Mouse (Mus musculus): ENCODE results near the gene Tph1. TPM values are rescaled to one million over a fixed set of nuclear protein-coding genes. Genes with fewer than 3 reads are reported as not detected.
"Not testable (repeated sequence)": the region's sequence is repeated elsewhere in the genome, so short reads cannot be mapped to it uniquely, and the experiment has no call there.

Gene Tph1
- polyA plus RNA-seq, 1 experiment from 2014 or later: 0.76 TPM

DNA sequence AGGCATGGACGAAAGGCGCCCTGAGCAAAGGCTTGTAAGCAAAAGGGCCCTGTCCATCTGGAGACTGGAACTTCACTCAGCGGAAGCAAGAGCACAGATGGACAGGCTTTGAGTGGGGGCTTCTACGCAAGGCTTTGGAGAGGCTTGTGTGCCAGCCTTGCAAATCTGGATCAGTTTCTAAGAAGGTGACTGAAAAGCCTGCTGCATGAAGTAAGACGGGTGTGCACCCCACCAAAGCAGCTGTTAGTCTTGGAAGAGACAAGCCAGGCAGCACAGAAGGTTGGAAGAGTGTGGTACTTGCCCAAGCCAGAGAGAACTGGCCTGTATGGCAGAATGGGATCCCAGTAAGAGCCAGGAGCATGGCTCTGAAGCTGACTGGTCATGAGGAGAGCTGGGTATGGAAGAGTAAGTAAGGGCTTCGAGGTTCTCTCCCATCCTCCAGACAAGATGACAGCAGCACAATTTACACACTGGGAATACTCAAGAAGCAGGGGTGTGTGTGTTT lies 28.2 kb upstream of the Tph1 start:
- H3K4me1 ChIP-seq (ENCODE audit: control insufficient read depth, insufficient read depth, low read length): no peaks in the 10 kb centered on the region
- ATAC-seq (ENCODE audit: insufficient read depth, low FRiP score, low TSS enrichment): no peak
- no peak overlapping the region for H3K9ac ChIP-seq (ENCODE audit: low read length)
- no peak for DNase-seq (ENCODE audit: low spot score)
- 93% methylated on average over 6 of the region's 6 CpGs for WGBS
- no peaks in the 10 kb centered on the region for H3K27me3 ChIP-seq (ENCODE audit: control insufficient read depth, insufficient read depth, low read length)
- H3K4me2 ChIP-seq (ENCODE audit: low read depth): no peak overlapping the region
- no peak overlapping the region for H3K4me3 ChIP-seq (ENCODE audit: low read depth, low read length)
- H3K9me3 ChIP-seq (ENCODE audit: control insufficient read depth, low read length): no peaks in the 10 kb centered on the region
- peaks cover 22% of the 10 kb centered on the region for H3K36me3 ChIP-seq (ENCODE audit: control insufficient read depth, insufficient read depth, low read length)
- no peak overlapping the region for H3K27ac ChIP-seq (ENCODE audit: low read depth, low read length)

DNA sequence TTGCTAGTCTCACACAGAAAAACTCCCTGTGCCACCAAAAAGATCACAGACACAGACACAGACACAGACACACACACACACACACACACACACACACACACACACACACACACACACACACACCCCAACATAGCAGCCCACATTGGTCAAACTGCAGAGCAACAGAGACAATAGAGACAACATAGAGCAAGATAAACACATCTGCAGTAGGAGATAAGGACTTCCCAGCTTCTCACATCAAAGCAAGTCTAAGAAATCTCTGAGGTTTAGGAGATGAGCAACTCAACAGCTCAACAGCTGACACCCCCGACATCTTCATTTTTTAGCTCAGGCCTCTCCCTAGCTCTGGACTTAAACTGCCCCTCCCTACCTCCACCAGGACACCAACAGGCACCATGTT lies 24.4 kb upstream of the Tph1 start:
- Histone ChIP-seq H3K4me3 (ENCODE audit: low read depth, low read length) (no peak overlapping the region), H3K36me3 (ENCODE audit: control insufficient read depth, insufficient read depth, low read length) (peaks cover 11% of the 10 kb centered on the region), H3K4me1 (ENCODE audit: control insufficient read depth, insufficient read depth, low read length) (no peaks in the 10 kb centered on the region), H3K9ac (ENCODE audit: low read length) (no peak overlapping the region), H3K27me3 (ENCODE audit: control insufficient read depth, insufficient read depth, low read length) (no peaks in the 10 kb centered on the region), H3K9me3 (ENCODE audit: control insufficient read depth, low read length) (no peaks in the 10 kb centered on the region), H3K27ac (ENCODE audit: low read depth, low read length) (no peak overlapping the region), H3K4me2 (ENCODE audit: low read depth) (no peak overlapping the region)
- ATAC-seq (ENCODE audit: insufficient read depth, low FRiP score, low TSS enrichment) (no peak), DNase-seq (ENCODE audit: low spot score) (no peak)
- 89% methylated on average over 1 of the region's 1 CpGs for WGBS

DNA sequence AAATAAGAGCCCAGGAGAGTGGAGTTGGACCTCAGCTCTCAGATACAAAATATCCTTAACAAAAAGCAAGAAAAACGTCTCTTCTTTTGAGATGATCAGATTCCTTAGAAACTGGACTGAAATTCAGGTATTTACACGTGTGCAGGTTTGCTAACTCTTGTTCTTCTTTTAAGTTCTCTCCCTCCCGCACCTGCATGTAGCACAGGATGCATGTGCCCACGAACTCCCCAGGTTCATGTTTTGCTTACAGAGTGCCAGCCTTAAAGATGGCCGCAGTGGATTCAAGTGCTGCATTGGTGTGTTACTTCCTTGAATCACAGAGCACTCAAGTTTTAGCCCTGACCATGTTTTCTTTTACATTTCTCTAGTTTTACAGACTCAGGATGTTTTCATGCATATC lies 14.5 kb upstream of the Tph1 start:
- H3K36me3 ChIP-seq (ENCODE audit: control insufficient read depth, insufficient read depth, low read length): peaks cover 4% of the 10 kb centered on the region
- no peaks in the 10 kb centered on the region for H3K27me3 ChIP-seq (ENCODE audit: control insufficient read depth, insufficient read depth, low read length)
- no peak overlapping the region for H3K27ac ChIP-seq (ENCODE audit: low read depth, low read length)
- H3K9ac ChIP-seq (ENCODE audit: low read length): no peak overlapping the region
- no peak overlapping the region for H3K4me3 ChIP-seq (ENCODE audit: low read depth, low read length)
- no peak overlapping the region for H3K4me2 ChIP-seq (ENCODE audit: low read depth)
- H3K4me1 ChIP-seq (ENCODE audit: control insufficient read depth, insufficient read depth, low read length): no peaks in the 10 kb centered on the region
- no peaks in the 10 kb centered on the region for H3K9me3 ChIP-seq (ENCODE audit: control insufficient read depth, low read length)
- DNase-seq (ENCODE audit: low spot score) (no peak), ATAC-seq (ENCODE audit: insufficient read depth, low FRiP score, low TSS enrichment) (no peak)
- WGBS: 93% methylated on average over 5 of the region's 5 CpGs

DNA sequence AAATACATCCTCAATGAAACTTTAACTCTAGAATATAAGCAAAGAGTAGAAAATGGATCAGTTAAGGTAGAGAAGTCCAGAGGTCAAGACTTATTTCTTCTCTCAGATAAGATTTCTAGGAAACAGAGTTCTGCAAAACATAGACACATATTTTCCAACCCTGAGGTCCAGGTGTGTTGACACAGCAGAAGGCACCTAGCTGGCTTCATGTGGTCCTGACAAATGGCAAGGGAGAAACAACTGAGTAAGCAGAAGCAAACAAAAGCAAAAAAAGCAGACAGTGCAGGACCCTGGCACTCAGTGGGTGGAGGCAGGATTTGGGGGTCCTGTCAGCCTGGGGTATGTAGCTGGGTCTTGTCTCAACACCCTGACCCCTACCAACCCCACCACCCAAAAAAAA lies 8.4 kb upstream of the Tph1 start:
- Histone ChIP-seq H3K4me3 (ENCODE audit: low read depth, low read length) (no peak overlapping the region), H3K27me3 (ENCODE audit: control insufficient read depth, insufficient read depth, low read length) (no peaks in the 10 kb centered on the region), H3K4me1 (ENCODE audit: control insufficient read depth, insufficient read depth, low read length) (no peaks in the 10 kb centered on the region), H3K9ac (ENCODE audit: low read length) (no peak overlapping the region), H3K9me3 (ENCODE audit: control insufficient read depth, low read length) (no peaks in the 10 kb centered on the region), H3K4me2 (ENCODE audit: low read depth) (no peak overlapping the region), H3K36me3 (ENCODE audit: control insufficient read depth, insufficient read depth, low read length) (no peaks in the 10 kb centered on the region), H3K27ac (ENCODE audit: low read depth, low read length) (no peak overlapping the region)
- DNase-seq (ENCODE audit: low spot score) (no peak), ATAC-seq (ENCODE audit: insufficient read depth, low FRiP score, low TSS enrichment) (no peak)

DNA sequence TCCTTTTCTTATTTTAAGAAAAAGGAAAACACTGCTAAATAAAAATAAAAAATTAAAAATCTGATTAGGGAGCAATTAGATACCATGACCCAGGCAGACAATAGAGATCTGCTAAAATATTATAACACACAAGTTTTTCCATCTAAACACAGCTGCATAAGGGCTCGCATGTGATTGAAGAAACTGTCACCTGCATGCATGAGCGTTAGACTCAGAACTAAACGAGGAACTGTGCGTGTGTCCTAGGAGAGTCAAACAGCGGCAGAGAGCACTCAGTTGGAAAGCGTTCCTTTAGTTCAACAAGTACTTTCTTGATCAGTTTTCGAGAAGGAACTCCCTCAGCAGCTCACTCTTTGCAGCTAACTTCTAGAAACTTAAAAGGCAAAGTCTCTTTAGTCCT lies 6.7 kb upstream of the Tph1 start:
- H3K36me3 ChIP-seq (ENCODE audit: control insufficient read depth, insufficient read depth, low read length); H3K27me3 ChIP-seq (ENCODE audit: control insufficient read depth, insufficient read depth, low read length); ATAC-seq (ENCODE audit: insufficient read depth, low FRiP score, low TSS enrichment); DNase-seq (ENCODE audit: low spot score); H3K4me1 ChIP-seq (ENCODE audit: control insufficient read depth, insufficient read depth, low read length); H3K27ac ChIP-seq (ENCODE audit: low read depth, low read length); H3K4me3 ChIP-seq (ENCODE audit: low read depth, low read length); H3K9me3 ChIP-seq (ENCODE audit: control insufficient read depth, low read length); H3K4me2 ChIP-seq (ENCODE audit: low read depth); H3K9ac ChIP-seq (ENCODE audit: low read length): not testable (repeated sequence)
- 91% methylated on average over 7 of the region's 7 CpGs for WGBS

DNA sequence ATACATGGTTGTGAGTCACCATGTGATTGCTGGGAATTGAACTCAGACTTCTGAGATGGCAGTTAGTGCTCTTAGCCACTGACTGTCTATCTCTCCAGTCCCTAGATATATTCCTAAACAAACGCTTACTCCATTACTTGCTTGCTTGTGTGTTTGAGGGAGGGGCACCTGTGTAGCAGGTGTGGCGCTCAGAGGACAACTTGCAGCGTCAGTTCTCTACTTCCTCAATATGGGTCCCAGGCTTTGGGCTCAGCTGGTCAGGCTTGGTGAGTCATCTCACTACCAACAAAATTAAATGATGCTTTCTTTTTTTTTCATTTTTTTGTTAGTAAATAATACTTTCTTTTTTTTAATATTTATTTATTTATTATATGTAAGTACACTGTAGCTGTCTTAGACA lies 6.1 kb upstream of the Tph1 start:
- ATAC-seq (ENCODE audit: insufficient read depth, low FRiP score, low TSS enrichment): no peak
- Histone ChIP-seq H3K27me3 (ENCODE audit: control insufficient read depth, insufficient read depth, low read length) (no peaks in the 10 kb centered on the region), H3K4me3 (ENCODE audit: low read depth, low read length) (no peak overlapping the region), H3K36me3 (ENCODE audit: control insufficient read depth, insufficient read depth, low read length) (no peaks in the 10 kb centered on the region), H3K9me3 (ENCODE audit: control insufficient read depth, low read length) (no peaks in the 10 kb centered on the region), H3K9ac (ENCODE audit: low read length) (no peak overlapping the region), H3K27ac (ENCODE audit: low read depth, low read length) (no peak overlapping the region), H3K4me1 (ENCODE audit: control insufficient read depth, insufficient read depth, low read length) (no peaks in the 10 kb centered on the region), H3K4me2 (ENCODE audit: low read depth) (no peak overlapping the region)
- DNase-seq (ENCODE audit: low spot score): no peak
- 97% methylated on average over 3 of the region's 3 CpGs for WGBS

DNA sequence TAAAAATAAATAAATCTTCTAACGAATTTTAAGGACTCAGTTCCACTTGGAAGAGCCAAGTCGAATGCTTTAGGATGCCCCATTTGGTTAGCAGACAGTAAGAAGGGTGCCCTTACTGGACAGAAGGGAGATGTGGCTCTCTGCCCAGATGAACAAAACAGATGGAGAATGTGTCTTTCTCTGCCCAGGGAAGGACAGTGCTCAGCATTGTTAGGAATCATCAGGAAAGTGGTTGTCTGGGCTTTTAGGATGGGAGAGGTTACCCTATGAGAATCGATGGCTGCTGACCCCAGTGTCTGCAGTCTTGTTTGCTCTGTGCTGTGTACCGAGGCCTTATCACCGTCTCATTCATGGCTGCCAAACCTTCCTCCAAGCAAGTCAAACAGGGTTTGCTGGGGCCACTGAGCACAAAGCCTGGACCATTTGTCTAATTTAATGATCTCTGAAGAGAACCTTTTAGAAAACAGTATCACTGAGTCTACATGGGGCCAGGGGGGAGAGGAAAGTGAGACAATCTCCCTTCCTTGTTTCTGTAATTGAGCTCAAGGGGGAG lies 4.5 kb upstream of the Tph1 start:
- H3K27me3 ChIP-seq (ENCODE audit: control insufficient read depth, insufficient read depth, low read length): no peaks in the 10 kb centered on the region
- ATAC-seq (ENCODE audit: insufficient read depth, low FRiP score, low TSS enrichment): no peak
- no peaks in the 10 kb centered on the region for H3K36me3 ChIP-seq (ENCODE audit: control insufficient read depth, insufficient read depth, low read length)
- H3K27ac ChIP-seq (ENCODE audit: low read depth, low read length): no peak overlapping the region
- H3K4me2 ChIP-seq (ENCODE audit: low read depth): no peak overlapping the region
- H3K9ac ChIP-seq (ENCODE audit: low read length): no peak overlapping the region
- H3K4me3 ChIP-seq (ENCODE audit: low read depth, low read length): no peak overlapping the region
- DNase-seq (ENCODE audit: low spot score): no peak
- H3K9me3 ChIP-seq (ENCODE audit: control insufficient read depth, low read length): no peaks in the 10 kb centered on the region
- 56% methylated on average over 5 of the region's 5 CpGs for whole genome bisulfite sequencing
- H3K4me1 ChIP-seq (ENCODE audit: control insufficient read depth, insufficient read depth, low read length): no peaks in the 10 kb centered on the region

DNA sequence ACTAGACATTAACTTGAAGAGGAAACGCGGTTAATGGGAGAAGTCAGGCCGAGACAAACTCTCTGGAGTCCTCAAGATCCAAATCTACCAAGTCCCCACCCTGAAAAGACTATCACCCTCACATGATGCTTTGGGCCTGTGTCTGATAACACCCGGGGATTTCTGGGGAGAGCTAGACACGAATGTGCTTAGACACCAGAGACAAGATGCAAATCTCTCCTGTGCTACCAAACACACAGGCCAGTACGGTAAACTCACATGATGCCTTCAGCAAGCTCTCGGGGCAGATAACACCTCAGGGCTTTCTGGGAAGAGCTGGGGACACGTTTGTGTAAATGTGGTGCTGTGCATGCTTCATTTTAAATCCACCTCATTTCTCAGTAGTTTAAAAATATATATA lies 3.5 kb upstream of the Tph1 start:
- 87% methylated on average over 8 of the region's 8 CpGs for WGBS
- ATAC-seq (ENCODE audit: insufficient read depth, low FRiP score, low TSS enrichment) (no peak), DNase-seq (ENCODE audit: low spot score) (no peak)
- Histone ChIP-seq H3K9me3 (ENCODE audit: control insufficient read depth, low read length) (no peaks in the 10 kb centered on the region), H3K36me3 (ENCODE audit: control insufficient read depth, insufficient read depth, low read length) (no peaks in the 10 kb centered on the region), H3K4me1 (ENCODE audit: control insufficient read depth, insufficient read depth, low read length) (no peaks in the 10 kb centered on the region), H3K27me3 (ENCODE audit: control insufficient read depth, insufficient read depth, low read length) (no peaks in the 10 kb centered on the region), H3K4me3 (ENCODE audit: low read depth, low read length) (no peak overlapping the region), H3K27ac (ENCODE audit: low read depth, low read length) (no peak overlapping the region), H3K4me2 (ENCODE audit: low read depth) (no peak overlapping the region), H3K9ac (ENCODE audit: low read length) (no peak overlapping the region)

DNA sequence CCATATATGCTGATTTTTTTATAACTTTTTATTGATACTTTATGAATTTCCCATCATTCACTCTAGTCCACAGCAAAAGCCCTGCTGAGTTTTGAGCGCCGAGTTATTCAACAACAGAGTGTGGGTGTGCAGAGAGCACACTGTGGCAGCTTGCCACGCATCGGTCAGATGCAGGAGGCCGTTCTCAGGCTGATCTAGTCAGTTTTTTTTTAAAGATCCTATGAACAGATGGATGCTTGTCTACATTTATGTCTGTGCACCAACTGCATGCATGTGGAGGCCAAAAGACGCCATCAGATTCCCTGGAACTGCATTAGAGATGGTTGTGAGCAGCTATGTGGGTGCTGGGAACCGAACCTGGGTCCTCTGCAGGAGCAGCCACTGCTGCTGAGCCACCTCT lies 2.7 kb upstream of the Tph1 start:
- ATAC-seq (ENCODE audit: insufficient read depth, low FRiP score, low TSS enrichment): no peak
- Histone ChIP-seq H3K27me3 (ENCODE audit: control insufficient read depth, insufficient read depth, low read length) (no peaks in the 10 kb centered on the region), H3K4me3 (ENCODE audit: low read depth, low read length) (no peak overlapping the region), H3K27ac (ENCODE audit: low read depth, low read length) (no peak overlapping the region), H3K4me2 (ENCODE audit: low read depth) (no peak overlapping the region), H3K9ac (ENCODE audit: low read length) (no peak overlapping the region), H3K4me1 (ENCODE audit: control insufficient read depth, insufficient read depth, low read length) (no peaks in the 10 kb centered on the region), H3K9me3 (ENCODE audit: control insufficient read depth, low read length) (no peaks in the 10 kb centered on the region), H3K36me3 (ENCODE audit: control insufficient read depth, insufficient read depth, low read length) (no peaks in the 10 kb centered on the region)
- DNase-seq (ENCODE audit: low spot score): no peak
- 93% methylated on average over 7 of the region's 7 CpGs for WGBS

Measured in neural tube, embryonic 11.5 days (tissue).